Mouse (Mus musculus): ENCODE data around the gene Sfxn2.
A peak's percentile ranks its signal among the peaks of the same experiment; 100 is the strongest.

The Sfxn2 gene

GRCm38 (mm10) chr19:46631637-46632036, 58.5 kb downstream of the Sfxn2 start:
- no peak for DNase-seq

- no peak for DNase-seq
Observed at GRCm38 (mm10) chr19:46635766-46636165, 62.6 kb downstream of the Sfxn2 start.

- no peak for DNase-seq
Observed at GRCm38 (mm10) chr19:46637598-46637997, 64.4 kb downstream of the Sfxn2 start.

- no peak for DNase-seq
Observed at GRCm38 (mm10) chr19:46639053-46639452, 65.9 kb downstream of the Sfxn2 start.

- DNase-seq: no peak
Observed at GRCm38 (mm10) chr19:46639496-46639895, 66.3 kb downstream of the Sfxn2 start.

- no peak for DNase-seq
Observed at GRCm38 (mm10) chr19:46640780-46641179, 67.6 kb downstream of the Sfxn2 start.

GRCm38 (mm10) chr19:46641420-46642085, 68.4 kb downstream of the Sfxn2 start:
- peak in 1 of 2 experiments; percentile 26 for DNase-seq

- no peak for DNase-seq
Observed at GRCm38 (mm10) chr19:46642136-46642753, 69.1 kb downstream of the Sfxn2 start.

- no peak for DNase-seq
Observed at GRCm38 (mm10) chr19:46643236-46643635, 70.1 kb downstream of the Sfxn2 start.

- no peak for DNase-seq
Observed at GRCm38 (mm10) chr19:46644343-46644792, 71.2 kb downstream of the Sfxn2 start.

GRCm38 (mm10) chr19:46644793-46645602, 71.8 kb downstream of the Sfxn2 start:
- peak; percentile 30 to 31 for DNase-seq

- DNase-seq: no peak
Observed at GRCm38 (mm10) chr19:46646041-46646481, 72.9 kb downstream of the Sfxn2 start.

- DNase-seq: no peak
Observed at GRCm38 (mm10) chr19:46647254-46647653, 74.1 kb downstream of the Sfxn2 start.

Data from cerebellum, postnatal 36 days (tissue).